In genomic region chr3:56438900-56439299, GRCm38 (mm10) we compare ENCODE assay signal across 11 mouse cellular contexts.
DNase-seq lines count a peak whose midpoint lies in the region; ATAC-seq and TF ChIP-seq lines count a peak whose summit lies in the region.
"Had no signal": no experiment of that assay in that cellular context is flagged by ENCODE, and none has a peak within 500 bp of the region (broad histone marks: within the 10 kb centered on the region; RNA-seq: fewer than 3 reads in every experiment).

No protein-coding gene starts in this region.

- no peak overlapping the region for H3K4me2 ChIP-seq in neural tube, embryonic 13.5 days
- H3K4me2 ChIP-seq in kidney, embryonic 14.5 days (replicated peaks; ENCODE audit: low read depth, low read length) = no peak overlapping the region

- WGBS in neural tube, embryonic 13.5 days = 68% methylated on average over 5 of the region's 5 CpGs
- 67% methylated on average over 5 of the region's 5 CpGs for WGBS in kidney, embryonic 14.5 days
- WGBS in thymus, adult 2 months = 86% methylated on average over 5 of the region's 5 CpGs

- intact Hi-C loops in gastrocnemius, adult 2 months (cut with DNase I) = no loop called here
- intact Hi-C loops in left cerebral cortex, postnatal 10 days (cut with DNase I) = no loop called here

- no peak for TF ChIP-seq POLR2A in thymus, adult 2 months (IDR thresholded peaks at IDR 0.05; ENCODE audit: control insufficient read depth, extremely low read depth, insufficient read depth, low read length, poor library complexity)

- no peak overlapping the region for H3K27ac ChIP-seq in gastrocnemius, adult 2 months
- H3K27ac ChIP-seq in neural tube, embryonic 13.5 days (replicated peaks) = peak overlapping the region; percentile 38; the same call in 1 of the 2 replicates
- 0 out of 2 replicates have a peak overlapping the region, but pooled peaks have one; percentile 25 for H3K27ac ChIP-seq in kidney, embryonic 14.5 days (ENCODE audit: low read depth, low read length)
- no peak overlapping the region for H3K27ac ChIP-seq in thymus, adult 2 months (ENCODE audit: control insufficient read depth, insufficient read depth, low read length)
- H3K27ac ChIP-seq: macrophage; neural tube, embryonic 12.5 days had no signal

- no peaks in the 10 kb centered on the region for H3K36me3 ChIP-seq in neural tube, embryonic 13.5 days
- no peaks in the 10 kb centered on the region for H3K36me3 ChIP-seq in kidney, embryonic 14.5 days (ENCODE audit: control insufficient read depth, insufficient read depth, low read length)
- H3K36me3 ChIP-seq in thymus, adult 2 months (ENCODE audit: control insufficient read depth, insufficient read depth, low read length) = no peaks in the 10 kb centered on the region
- H3K36me3 ChIP-seq: neural tube, embryonic 12.5 days had no signal

- H3K27me3 ChIP-seq in neural tube, embryonic 13.5 days = no peaks in the 10 kb centered on the region
- H3K27me3 ChIP-seq in kidney, embryonic 14.5 days (ENCODE audit: control insufficient read depth, insufficient read depth, low read length) = no peaks in the 10 kb centered on the region
- no peaks in the 10 kb centered on the region for H3K27me3 ChIP-seq in thymus, adult 2 months (ENCODE audit: control insufficient read depth, insufficient read depth, low read length)
- H3K27me3 ChIP-seq: neural tube, embryonic 12.5 days had no signal

- H3K9me3 ChIP-seq in neural tube, embryonic 13.5 days = no peaks in the 10 kb centered on the region
- H3K9me3 ChIP-seq in kidney, embryonic 14.5 days (ENCODE audit: control insufficient read depth, low read length) = no peaks in the 10 kb centered on the region
- H3K9me3 ChIP-seq: neural tube, embryonic 12.5 days had no signal

- H3K4me3 ChIP-seq in gastrocnemius, adult 2 months = no peak overlapping the region
- H3K4me3 ChIP-seq in neural tube, embryonic 13.5 days = no peak overlapping the region
- no peak overlapping the region for H3K4me3 ChIP-seq in kidney, embryonic 14.5 days (ENCODE audit: low read length)
- no peak overlapping the region for H3K4me3 ChIP-seq in thymus, adult 2 months (ENCODE audit: control insufficient read depth, insufficient read depth, low read length)
- H3K4me3 ChIP-seq: neural tube, embryonic 12.5 days had no signal

- DNase-seq in gastrocnemius, adult 2 months = peak; percentile 24
- DNase-seq in gastrocnemius, postnatal 25 days = no peak
- DNase-seq in neural tube, embryonic 10.5 days (ENCODE audit: extremely low spot score, low spot score) = no peak
- DNase-seq in skeletal muscle tissue, adult 2 months (ENCODE audit: low read depth, low spot score) = peak; percentile 3
- DNase-seq in thymus, adult 2 months = no peak
- DNase-seq in left cerebral cortex, postnatal 10 days (ENCODE audit: extremely low spot score in 1 of 2, low spot score in 2 of 2) = no peak
- DNase-seq: cerebellum, adult 11-12 months had no signal

- ATAC-seq in neural tube, embryonic 13.5 days (ENCODE audit: low read depth) = no peak
- ATAC-seq in kidney, embryonic 14.5 days (ENCODE audit: low FRiP score, low TSS enrichment) = 0 out of 2 replicates have a peak, but pooled peaks have one; percentile 20

- H3K9ac ChIP-seq in neural tube, embryonic 13.5 days = no peak overlapping the region
- H3K9ac ChIP-seq in kidney, embryonic 14.5 days (ENCODE audit: low read depth, low read length) = no peak overlapping the region
- H3K9ac ChIP-seq: neural tube, embryonic 12.5 days had no signal

- H3K4me1 ChIP-seq in neural tube, embryonic 13.5 days (replicated peaks) = peaks cover 20% of the 10 kb centered on the region
- no peaks in the 10 kb centered on the region for H3K4me1 ChIP-seq in kidney, embryonic 14.5 days (ENCODE audit: control insufficient read depth, insufficient read depth, low read length)
- H3K4me1 ChIP-seq in thymus, adult 2 months (replicated peaks; ENCODE audit: control insufficient read depth, insufficient read depth, low read length) = no peaks in the 10 kb centered on the region

- TF ChIP-seq CTCF in gastrocnemius, adult 2 months (IDR thresholded peaks at IDR 0.05) = no peak
- TF ChIP-seq CTCF in thymus, adult 2 months (IDR thresholded peaks at IDR 0.05; ENCODE audit: borderline replicate concordance, control insufficient read depth, extremely low read depth, insufficient read depth, low read length, poor library complexity) = no peak

Comparison
In these comparisons a context has a peak if more than half of its experiments do, and no peak if none do; other contexts are left out.
1. DNase-seq: peak in gastrocnemius, adult 2 months (single experiment) and skeletal muscle tissue, adult 2 months (single experiment); none in gastrocnemius, postnatal 25 days (single experiment), neural tube, embryonic 10.5 days (single experiment), thymus, adult 2 months (single experiment) and left cerebral cortex, postnatal 10 days (0 of 2).
2. H3K27ac ChIP-seq: peak in neural tube, embryonic 13.5 days (single experiment) and kidney, embryonic 14.5 days (single experiment); none in gastrocnemius, adult 2 months (single experiment) and thymus, adult 2 months (single experiment).